Mouse (Mus musculus) forebrain, embryonic 16.5 days (tissue): Measurements from ENCODE around the gene Acot12. TPM values are rescaled to one million over a fixed set of nuclear protein-coding genes. Genes with fewer than 3 reads are reported as not detected.

Experiments
- ATAC-seq: fragments of 200-750 bp; cut with Nextera tagmentation; 2 replicates; pipeline ENCODE4 v1.8.0; 2017; ENCODE audit warnings: mild to moderate bottlenecking, moderate library complexity
- H3K27ac ChIP-seq: fragments of 300-500 bp; sonication (generic); 2 replicates; pipeline ENCODE4 v1.5.1; 2014; ENCODE audit warnings: low read length, control low read depth
- H3K27me3 ChIP-seq: fragments of 300-500 bp; sonication (generic); replicated peaks from 2 replicates; pipeline ENCODE4 v1.6.1; 2014; ENCODE audit warnings: low read length; ENCODE audit not compliant: control insufficient read depth, insufficient read depth
- H3K36me3 ChIP-seq: fragments of 300-500 bp; sonication (generic); 2 replicates; pipeline ENCODE4 v1.6.1; 2014; ENCODE audit not compliant: control insufficient read depth, insufficient read depth
- H3K4me1 ChIP-seq: fragments of 300-500 bp; sonication (generic); replicated peaks from 2 replicates; pipeline ENCODE4 v1.6.1; 2014; ENCODE audit warnings: low read length; ENCODE audit not compliant: control insufficient read depth, insufficient read depth
- H3K4me2 ChIP-seq: fragments of 300-500 bp; sonication (generic); 2 replicates; pipeline ENCODE4 v1.6.1; 2014; ENCODE audit warnings: mild to moderate bottlenecking, low read length, control low read depth
- H3K4me3 ChIP-seq: fragments of 300-500 bp; sonication (generic); replicated peaks from 2 replicates; pipeline ENCODE4 v1.5.1; 2014; ENCODE audit warnings: mild to moderate bottlenecking, low read length, control low read depth
- H3K9ac ChIP-seq: fragments of 300-500 bp; sonication (generic); replicated peaks from 2 replicates; pipeline ENCODE4 v1.6.1; 2014; ENCODE audit warnings: low read depth, low read length, control low read depth
- H3K9me3 ChIP-seq: fragments of 300-500 bp; sonication (generic); 2 replicates; pipeline ENCODE4 v1.6.1; 2016; ENCODE audit warnings: low read length; ENCODE audit not compliant: control insufficient read depth
- WGBS: fragments of 180-500 bp; shearing (Covaris S2); extraction: QIAGEN DNeasy Blood & Tissue Kit; methylation state at CpG from one replicate; pipeline ENCODE4 v1.1.7; 2014; 5-methylcytosine and 5-hydroxymethylcytosine counted together
- polyA plus RNA-seq: library from polyadenylated mRNA; unstranded; fragments of >200 nt; fragmentation: Nextera tagmentation; extraction: Ambion mirVana; gene quantifications from 2 replicates; pipeline ENCODE4 v1.2.1, GENCODE M21; 2015

Acot12 gene
- polyA plus RNA-seq, 1 experiment from 2014 or later = not detected

DNA sequence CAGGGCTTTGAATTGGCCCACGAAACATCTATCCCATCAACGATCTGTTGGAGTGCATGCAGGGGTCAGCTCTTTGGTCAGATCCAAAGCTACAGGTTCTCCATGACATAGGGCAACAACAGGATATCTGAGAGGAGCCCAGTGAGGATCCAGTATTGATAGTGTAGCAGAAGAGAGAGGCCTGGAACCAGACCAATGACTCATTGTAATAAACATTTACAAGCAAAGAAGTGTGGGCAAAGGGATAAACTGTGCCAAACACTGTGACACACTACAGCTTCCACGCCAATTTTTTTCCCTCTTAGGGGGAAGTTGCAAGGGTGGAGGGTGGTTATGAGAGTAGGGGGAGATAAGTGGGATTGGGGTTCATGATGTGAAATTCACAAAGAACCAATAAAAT is 17.1 kb upstream of the Acot12 start:
- no peak overlapping the region for H3K9ac ChIP-seq
- WGBS = 87% methylated on average over 3 of the region's 3 CpGs

DNA sequence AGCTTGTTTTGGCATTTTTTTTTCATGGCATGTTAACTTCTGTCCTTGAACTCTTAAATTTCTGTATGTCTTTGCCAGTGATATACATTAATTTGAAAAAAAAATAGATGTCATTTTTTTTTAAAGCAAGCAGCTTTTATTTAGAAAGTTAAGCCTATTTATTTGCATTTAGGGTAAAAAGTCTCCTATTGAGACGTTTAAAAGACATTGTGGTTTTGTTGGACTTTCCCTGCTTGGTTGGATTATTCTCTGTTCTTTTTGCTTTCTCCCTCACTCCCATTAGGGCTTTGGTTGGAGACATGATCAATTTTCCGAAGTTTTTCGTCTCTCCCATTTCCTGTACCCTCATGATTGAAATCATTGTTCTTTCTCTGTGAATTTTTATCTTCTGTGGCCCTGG is 16.2 kb upstream of the Acot12 start:
- H3K4me3 ChIP-seq = no peak overlapping the region
- ATAC-seq = no peak
- no peak overlapping the region for H3K9ac ChIP-seq
- H3K27me3 ChIP-seq = no peaks in the 10 kb centered on the region
- no peaks in the 10 kb centered on the region for H3K4me1 ChIP-seq
- no peak overlapping the region for H3K4me2 ChIP-seq
- no peak overlapping the region for H3K27ac ChIP-seq
- no peaks in the 10 kb centered on the region for H3K9me3 ChIP-seq
- no peaks in the 10 kb centered on the region for H3K36me3 ChIP-seq
- WGBS = 76% methylated on average over 3 of the region's 3 CpGs

More for the DNA sequence above, 17.1 kb upstream of the Acot12 start:
- Histone ChIP-seq H3K4me2 (no peak overlapping the region), H3K27ac (no peak overlapping the region), H3K36me3 (no peaks in the 10 kb centered on the region), H3K27me3 (no peaks in the 10 kb centered on the region), H3K4me3 (no peak overlapping the region), H3K9me3 (no peaks in the 10 kb centered on the region), H3K4me1 (no peaks in the 10 kb centered on the region)
- ATAC-seq = no peak

DNA sequence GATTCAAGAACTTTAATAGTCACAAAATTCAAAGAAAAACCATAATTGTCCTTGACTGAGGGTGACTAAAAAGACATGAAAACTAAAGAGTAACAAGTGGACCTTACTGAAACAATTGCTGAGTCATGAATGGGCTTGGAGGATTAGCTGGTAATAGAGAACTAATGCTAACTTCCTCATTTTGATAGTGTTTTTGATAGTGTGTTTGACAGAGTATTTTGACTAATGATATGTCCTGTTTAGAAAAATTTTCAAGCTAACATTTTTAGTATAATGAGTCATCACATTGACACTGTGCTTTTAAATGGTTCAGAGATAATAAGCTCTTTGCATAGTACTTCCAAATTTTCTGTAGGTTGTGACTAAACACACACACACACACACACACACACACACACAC is 13.4 kb upstream of the Acot12 start:
- Histone ChIP-seq H3K27me3 (no peaks in the 10 kb centered on the region), H3K9me3 (no peaks in the 10 kb centered on the region), H3K4me3 (no peak overlapping the region), H3K4me2 (no peak overlapping the region), H3K27ac (no peak overlapping the region), H3K4me1 (no peaks in the 10 kb centered on the region), H3K9ac (no peak overlapping the region), H3K36me3 (no peaks in the 10 kb centered on the region)
- ATAC-seq = no peak

DNA sequence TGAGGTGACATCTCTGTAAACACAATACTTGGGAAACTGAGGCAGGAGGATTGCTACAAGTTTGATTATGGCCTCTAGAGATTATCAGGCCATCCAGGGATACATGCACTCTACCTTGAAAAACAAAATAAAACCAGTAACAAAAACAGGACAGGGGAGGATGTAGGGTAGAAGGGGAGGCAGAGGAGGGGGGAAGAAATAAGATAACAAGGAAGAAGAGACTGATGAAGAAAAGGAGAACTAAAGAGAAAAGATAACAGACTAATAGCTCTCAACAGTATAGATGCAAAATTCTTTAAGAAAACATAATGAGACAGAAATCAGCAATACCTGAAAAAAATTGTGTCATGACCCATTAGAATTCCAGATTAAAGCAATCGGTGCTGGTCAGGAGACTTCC is 4.1 kb upstream of the Acot12 start:
- no peaks in the 10 kb centered on the region for H3K9me3 ChIP-seq
- WGBS = 94% methylated on average over 1 of the region's 1 CpGs
- H3K4me3 ChIP-seq = no peak overlapping the region
- peaks cover 6% of the 10 kb centered on the region for H3K4me1 ChIP-seq
- H3K27me3 ChIP-seq = 0 out of 2 replicates have a peak, but pooled peaks cover 5% of the 10 kb centered on the region
- no peak overlapping the region for H3K9ac ChIP-seq
- ATAC-seq = no peak
- H3K27ac ChIP-seq = no peak overlapping the region
- no peak overlapping the region for H3K4me2 ChIP-seq
- no peaks in the 10 kb centered on the region for H3K36me3 ChIP-seq

DNA sequence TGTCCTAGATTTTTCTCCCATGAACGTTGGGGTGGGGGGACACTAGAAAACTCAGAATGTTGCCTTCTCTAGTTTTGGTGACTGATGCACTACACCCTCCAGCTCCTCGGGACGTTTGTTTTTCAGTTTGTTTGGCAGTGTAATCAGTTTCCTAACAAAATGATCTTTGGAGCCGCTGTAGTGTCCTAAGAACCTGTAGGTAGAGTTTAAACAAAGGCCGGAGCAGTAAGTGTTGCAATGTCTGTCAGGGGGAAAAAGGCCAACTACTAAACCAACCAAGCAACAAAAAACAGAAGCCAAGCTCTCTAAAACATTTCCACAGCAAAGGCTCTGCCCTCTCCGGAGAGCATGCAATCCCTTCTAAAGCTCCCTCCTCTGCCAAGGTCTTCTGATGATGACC is 461 bp upstream of the Acot12 start:
- H3K9me3 ChIP-seq = no peaks in the 10 kb centered on the region
- ATAC-seq = no peak
- no peak overlapping the region; the same call in 1 of the 2 replicates for H3K4me3 ChIP-seq
- no peak overlapping the region; the same call in 1 of the 2 replicates for H3K9ac ChIP-seq
- 72% methylated on average over 6 of the region's 6 CpGs for WGBS
- H3K4me2 ChIP-seq = peak overlapping the region; percentile 84
- H3K36me3 ChIP-seq = no peaks in the 10 kb centered on the region
- H3K27ac ChIP-seq = no peak overlapping the region
- peaks cover 6% of the 10 kb centered on the region for H3K4me1 ChIP-seq
- H3K27me3 ChIP-seq = 0 out of 2 replicates have a peak, but pooled peaks cover 5% of the 10 kb centered on the region

DNA sequence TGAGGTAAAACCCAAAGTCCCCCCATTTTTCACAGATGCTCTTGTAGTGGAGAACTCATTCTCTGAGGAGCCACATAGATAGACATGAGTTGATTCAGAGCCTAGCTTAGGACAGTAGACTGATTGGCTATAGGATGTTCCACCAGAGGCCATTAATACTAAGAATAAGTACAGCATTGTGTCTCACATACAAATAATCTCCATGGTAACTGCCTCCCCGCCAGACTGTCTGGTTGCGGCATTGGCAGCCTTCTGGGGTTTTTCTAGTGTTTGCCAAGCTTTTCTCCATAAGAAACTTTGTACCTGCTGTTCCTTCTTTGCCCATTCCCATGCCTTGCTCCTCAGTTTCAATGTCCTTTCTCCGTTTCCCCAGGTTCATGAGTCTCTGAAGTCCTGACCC is 1.9 kb downstream of the Acot12 start:
- Histone ChIP-seq H3K4me1 (peaks cover 6% of the 10 kb centered on the region), H3K4me3 (no peak overlapping the region), H3K9ac (no peak overlapping the region), H3K27me3 (0 out of 2 replicates have a peak, but pooled peaks cover 5% of the 10 kb centered on the region), H3K4me2 (no peak overlapping the region), H3K36me3 (no peaks in the 10 kb centered on the region), H3K27ac (no peak overlapping the region), H3K9me3 (no peaks in the 10 kb centered on the region)
- WGBS = 68% methylated on average over 3 of the region's 3 CpGs
- peak; percentile 75 for ATAC-seq

DNA sequence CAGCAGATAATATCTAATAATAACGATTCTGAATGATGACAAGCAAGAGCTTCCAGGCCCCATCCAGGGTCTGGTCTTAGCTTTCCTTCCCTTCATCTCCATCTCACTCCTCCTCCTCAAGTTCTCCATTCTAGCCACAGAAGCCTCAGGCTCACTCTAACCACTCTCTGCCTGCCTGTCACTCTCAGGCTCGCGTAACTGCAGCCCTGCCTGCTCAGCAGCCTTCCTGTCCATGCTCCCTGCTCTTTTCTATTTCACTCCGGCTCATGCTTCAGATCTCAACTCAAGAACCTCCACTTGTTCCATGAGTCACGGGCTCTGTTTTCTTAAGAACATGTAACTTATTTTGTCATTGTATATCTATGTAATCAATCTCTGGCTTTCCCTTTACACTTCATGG is 5.2 kb downstream of the Acot12 start:
- 91% methylated on average over 5 of the region's 5 CpGs for WGBS
- H3K4me3 ChIP-seq = no peak overlapping the region
- H3K27me3 ChIP-seq = no peaks in the 10 kb centered on the region
- H3K4me2 ChIP-seq = no peak overlapping the region
- H3K36me3 ChIP-seq = no peaks in the 10 kb centered on the region
- H3K27ac ChIP-seq = no peak overlapping the region
- no peak overlapping the region for H3K9ac ChIP-seq
- no peaks in the 10 kb centered on the region for H3K9me3 ChIP-seq
- peaks cover 2% of the 10 kb centered on the region for H3K4me1 ChIP-seq
- ATAC-seq = no peak

DNA sequence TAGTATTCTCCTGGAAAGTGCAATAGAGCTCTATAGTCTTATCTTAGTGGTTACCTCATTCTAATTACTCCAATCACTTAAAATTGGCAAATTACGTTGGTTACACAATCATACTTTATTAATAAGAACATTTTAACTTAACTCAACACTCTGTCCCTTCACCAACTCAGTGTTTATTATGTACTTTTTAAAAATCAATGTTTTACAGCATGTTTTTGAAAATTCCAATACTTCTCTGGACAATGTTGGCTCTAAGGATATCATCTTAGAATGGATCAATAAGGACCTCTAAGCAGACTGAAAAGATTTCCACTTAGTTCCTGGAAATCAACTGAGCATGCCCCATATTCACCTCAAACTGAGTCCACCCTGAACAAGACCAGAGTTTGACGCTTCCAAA is 7.1 kb downstream of the Acot12 start:
- no peaks in the 10 kb centered on the region for H3K9me3 ChIP-seq
- no peak overlapping the region for H3K4me2 ChIP-seq
- H3K4me3 ChIP-seq = no peak overlapping the region
- no peaks in the 10 kb centered on the region for H3K4me1 ChIP-seq
- 87% methylated on average over 2 of the region's 2 CpGs for WGBS
- no peak overlapping the region for H3K9ac ChIP-seq
- no peaks in the 10 kb centered on the region for H3K36me3 ChIP-seq
- no peak overlapping the region for H3K27ac ChIP-seq
- no peaks in the 10 kb centered on the region for H3K27me3 ChIP-seq
- no peak for ATAC-seq

DNA sequence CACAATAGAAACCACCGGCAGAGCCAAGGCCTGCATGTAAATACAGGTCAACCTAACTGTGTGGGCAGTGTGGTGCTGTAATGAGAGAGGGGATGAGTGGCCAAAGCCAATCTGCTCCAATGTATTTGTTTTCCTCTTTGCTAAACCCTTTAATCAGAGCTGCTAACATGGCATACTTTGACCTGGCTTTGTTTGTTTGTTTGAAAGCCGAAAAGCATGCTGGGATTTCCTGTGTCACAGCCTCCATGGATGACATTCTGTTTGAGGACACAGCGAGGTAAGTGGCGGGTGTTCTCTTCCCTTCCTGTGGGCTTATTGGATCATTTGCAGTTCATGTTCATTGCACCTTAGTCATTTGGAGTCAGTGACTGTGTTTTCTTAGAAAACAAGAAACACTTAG is 8.7 kb downstream of the Acot12 start:
- H3K36me3 ChIP-seq = no peaks in the 10 kb centered on the region
- H3K27ac ChIP-seq = no peak overlapping the region
- H3K4me2 ChIP-seq = no peak overlapping the region
- no peak for ATAC-seq
- no peaks in the 10 kb centered on the region for H3K4me1 ChIP-seq
- H3K9me3 ChIP-seq = no peaks in the 10 kb centered on the region
- no peaks in the 10 kb centered on the region for H3K27me3 ChIP-seq
- H3K4me3 ChIP-seq = no peak overlapping the region
- 82% methylated on average over 4 of the region's 4 CpGs for WGBS
- no peak overlapping the region for H3K9ac ChIP-seq

DNA sequence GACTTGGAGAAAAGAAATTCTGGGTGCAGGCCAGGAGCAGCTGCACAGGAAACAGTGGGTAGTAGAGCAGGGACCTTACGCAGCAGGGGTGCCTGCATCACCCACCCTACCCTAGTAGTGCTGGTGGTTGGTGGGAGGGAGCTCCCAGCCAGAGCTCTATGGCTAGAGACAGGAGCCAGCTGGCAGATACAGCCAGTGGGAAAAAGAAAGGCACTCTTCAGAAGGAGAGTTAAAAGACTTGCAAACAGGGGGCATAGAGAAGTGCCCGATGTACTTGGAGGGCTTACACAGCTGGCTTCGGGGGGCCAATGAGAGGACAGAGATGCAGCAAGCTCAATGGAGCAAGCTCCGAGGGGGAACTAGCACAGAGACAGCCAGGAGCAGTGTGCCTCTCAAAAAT is 12.4 kb downstream of the Acot12 start:
- no peak overlapping the region for H3K4me3 ChIP-seq
- ATAC-seq = peak; percentile 62
- no peaks in the 10 kb centered on the region for H3K9me3 ChIP-seq
- no peaks in the 10 kb centered on the region for H3K4me1 ChIP-seq
- H3K4me2 ChIP-seq = no peak overlapping the region
- 42% methylated on average over 4 of the region's 4 CpGs for WGBS
- no peak overlapping the region for H3K27ac ChIP-seq
- no peak overlapping the region for H3K9ac ChIP-seq
- no peaks in the 10 kb centered on the region for H3K27me3 ChIP-seq
- no peaks in the 10 kb centered on the region for H3K36me3 ChIP-seq
